ENCODE assay signal across 10 mouse cellular contexts in the genomic region with DNA sequence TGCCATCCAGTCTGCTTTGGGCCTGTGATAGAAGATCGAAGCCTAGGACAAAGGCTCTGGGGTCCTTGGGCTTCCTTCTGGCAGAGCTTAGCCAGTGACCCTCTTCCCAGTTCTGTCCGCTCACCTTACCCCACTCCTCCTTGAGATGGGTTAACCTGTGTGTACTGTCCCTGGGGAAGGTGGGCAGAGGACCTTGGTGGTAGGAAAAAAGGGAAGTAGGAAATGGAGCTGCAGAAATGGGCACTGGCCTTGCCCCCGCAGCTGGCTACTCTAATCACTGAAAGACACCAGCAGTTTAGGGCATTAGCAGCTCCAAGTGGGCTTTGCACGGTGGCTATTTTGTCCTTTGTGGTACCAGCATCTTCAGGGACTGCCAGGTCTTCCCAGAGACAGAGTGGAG. TPM values are rescaled to one million over a fixed set of nuclear protein-coding genes. Genes with fewer than 3 reads are reported as not detected.
DNase-seq lines count a peak whose midpoint lies in the region; ATAC-seq and TF ChIP-seq lines count a peak whose summit lies in the region.
"Had no signal": no experiment of that assay in that cellular context is flagged by ENCODE, and none has a peak within 500 bp of the region (broad histone marks: within the 10 kb centered on the region; RNA-seq: fewer than 3 reads in every experiment).

No protein-coding gene starts in this region.

- no peak for TF ChIP-seq POLR2A in heart, adult 2 months (IDR thresholded peaks at IDR 0.05; ENCODE audit: insufficient read depth, low read depth, low read length)
- TF ChIP-seq POLR2A in olfactory bulb, adult 2 months (IDR thresholded peaks at IDR 0.05; ENCODE audit: insufficient read depth, low read depth, low read length), result no peak

- DNase-seq in heart, adult 2 months, result no peak
- no peak for DNase-seq in heart, postnatal 10 days
- no peak for DNase-seq in lung, postnatal 0 days (ENCODE audit: low spot score)
- DNase-seq in lung, postnatal 25 days (ENCODE audit: low spot score), result no peak
- DNase-seq in urinary bladder, postnatal 36 days (ENCODE audit: low spot score in 2 of 2), result no peak
- DNase-seq in layer of hippocampus, postnatal 36 days, result no peak

- no peak for TF ChIP-seq EP300 in heart, adult 2 months (IDR thresholded peaks at IDR 0.05; ENCODE audit: insufficient read depth, low read depth, low read length)
- no peak for TF ChIP-seq EP300 in lung, postnatal 0 days (IDR thresholded peaks at IDR 0.05)

- no peaks in the 10 kb centered on the region for H3K36me3 ChIP-seq in heart, adult 2 months (ENCODE audit: control insufficient read depth, insufficient read depth, low read length)
- H3K36me3 ChIP-seq in lung, postnatal 0 days (ENCODE audit: insufficient read depth, low read length), result 0 out of 2 replicates have a peak, but pooled peaks cover 1% of the 10 kb centered on the region
- peaks cover 13% of the 10 kb centered on the region; the same call in 1 of the 2 replicates for H3K36me3 ChIP-seq in hindbrain, embryonic 16.5 days (ENCODE audit: control insufficient read depth, insufficient read depth, low read length)

- no peaks in the 10 kb centered on the region for H3K79me2 ChIP-seq in heart, adult 2 months (replicated peaks; ENCODE audit: control insufficient read depth, insufficient read depth, low read length)

- no peak overlapping the region for H3K4me3 ChIP-seq in heart, adult 2 months
- no peak overlapping the region for H3K4me3 ChIP-seq in lung, postnatal 0 days (ENCODE audit: low read depth, low read length)
- H3K4me3 ChIP-seq in hindbrain, embryonic 16.5 days (ENCODE audit: low read length), result no peak overlapping the region
- H3K4me3 ChIP-seq in olfactory bulb, adult 2 months (ENCODE audit: insufficient read depth, low read depth, low read length), result no peak overlapping the region
- H3K4me3 ChIP-seq: midbrain, embryonic 12.5 days had no signal

- 73% methylated on average over 4 of the region's 4 CpGs for WGBS in heart, adult 2 months
- 72% methylated on average over 4 of the region's 4 CpGs for WGBS in lung, postnatal 0 days
- WGBS in hindbrain, embryonic 16.5 days, result 79% methylated on average over 4 of the region's 4 CpGs
- 82% methylated on average over 4 of the region's 4 CpGs for WGBS in olfactory bulb, adult 2 months

- no peak for TF ChIP-seq CTCF in heart, adult 2 months (IDR thresholded peaks at IDR 0.05)
- no peak for TF ChIP-seq CTCF in lung, postnatal 0 days (IDR thresholded peaks at IDR 0.05)
- no peak for TF ChIP-seq CTCF in olfactory bulb, adult 2 months (IDR thresholded peaks at IDR 0.05; ENCODE audit: insufficient read depth, low read depth, low read length)

- no peaks in the 10 kb centered on the region for H3K9me3 ChIP-seq in lung, postnatal 0 days (ENCODE audit: low read length)
- H3K9me3 ChIP-seq in hindbrain, embryonic 16.5 days (ENCODE audit: control insufficient read depth, low read length), result no peaks in the 10 kb centered on the region
- H3K9me3 ChIP-seq: midbrain, embryonic 12.5 days had no signal

- intact Hi-C loops in heart, adult 2 months (cut with DNase I), result no loop called here
- intact Hi-C loops in heart, postnatal 10 days (cut with DNase I), result no loop called here

- peak overlapping the region; percentile 47 for H3K27ac ChIP-seq in heart, adult 2 months
- peak overlapping the region; percentile 63 for H3K27ac ChIP-seq in lung, postnatal 0 days (ENCODE audit: low read length)
- H3K27ac ChIP-seq in hindbrain, embryonic 16.5 days (ENCODE audit: low read depth, low read length), result no peak overlapping the region; the same call in 1 of the 2 replicates
- H3K27ac ChIP-seq in olfactory bulb, adult 2 months (ENCODE audit: insufficient read depth, low read depth, low read length), result peak overlapping the region; percentile 36
- H3K27ac ChIP-seq: midbrain, embryonic 12.5 days had no signal

- 0 out of 2 replicates have a peak, but pooled peaks have one; percentile 2 for ATAC-seq in lung, postnatal 0 days
- no peak; the same call in 1 of the 2 replicates for ATAC-seq in hindbrain, embryonic 16.5 days

- no peaks in the 10 kb centered on the region for H3K27me3 ChIP-seq in heart, adult 2 months (ENCODE audit: control insufficient read depth, insufficient read depth, low read length)
- no peaks in the 10 kb centered on the region for H3K27me3 ChIP-seq in lung, postnatal 0 days (replicated peaks; ENCODE audit: insufficient read depth, low read length)
- no peaks in the 10 kb centered on the region for H3K27me3 ChIP-seq in hindbrain, embryonic 16.5 days (replicated peaks; ENCODE audit: control insufficient read depth, insufficient read depth, low read length)
- H3K27me3 ChIP-seq: midbrain, embryonic 12.5 days had no signal

- H3K9ac ChIP-seq in heart, adult 2 months (ENCODE audit: low read depth, low read length), result no peak overlapping the region
- no peak overlapping the region for H3K9ac ChIP-seq in lung, postnatal 0 days (replicated peaks; ENCODE audit: low read depth)
- H3K9ac ChIP-seq in hindbrain, embryonic 16.5 days (ENCODE audit: low read depth, low read length), result peak overlapping the region; percentile 39
- H3K9ac ChIP-seq: midbrain, embryonic 12.5 days had no signal

- no peak overlapping the region for H3K4me2 ChIP-seq in lung, postnatal 0 days (replicated peaks; ENCODE audit: low read depth, low read length)
- H3K4me2 ChIP-seq in hindbrain, embryonic 16.5 days (ENCODE audit: low read length), result no peak overlapping the region
- H3K4me2 ChIP-seq: midbrain, embryonic 12.5 days had no signal

- peaks cover 6% of the 10 kb centered on the region for H3K4me1 ChIP-seq in heart, adult 2 months (ENCODE audit: control insufficient read depth, insufficient read depth, low read length)
- H3K4me1 ChIP-seq in lung, postnatal 0 days (ENCODE audit: insufficient read depth, low read depth, low read length), result peaks cover 12% of the 10 kb centered on the region
- H3K4me1 ChIP-seq in hindbrain, embryonic 16.5 days (ENCODE audit: control insufficient read depth, insufficient read depth, low read depth, low read length), result peaks cover 14% of the 10 kb centered on the region
- H3K4me1 ChIP-seq in olfactory bulb, adult 2 months (ENCODE audit: control insufficient read depth, insufficient read depth, low read length), result peaks cover 36% of the 10 kb centered on the region

RNA-seq across cellular contexts. Expression of a gene that starts 12.6 kb away (rescaled TPM):
- total RNA-seq in heart, adult 2 months (2021), result 1 to 10 TPM; 3.0 to 4.8 TPM
- 5.0 TPM in 2 replicates for polyA plus RNA-seq in heart, adult 2 months (2012; rRNA removed)
- total RNA-seq in heart, postnatal 10 days (2021), result 1 to 10 TPM; 1.8 to 3.1 TPM
- polyA plus RNA-seq in lung, postnatal 0 days (2015; fragmentation: Nextera tagmentation; extraction: Ambion mirVana), result 1.6 and 2.3 TPM in 2 replicates
- polyA plus RNA-seq in hindbrain, embryonic 16.5 days (2015; fragmentation: Nextera tagmentation; extraction: Ambion mirVana), result 0.23 and 0.31 TPM in 2 replicates
- not detected in 2 replicates for polyA plus RNA-seq in olfactory bulb, adult 2 months (2012; ENCODE audit: insufficient read depth, insufficient read length, low replicate concordance, missing spikeins)
- total RNA-seq in layer of hippocampus, postnatal 36 days (2021), result 1 to 10 TPM in 1 of 2 experiments, under 1 TPM in 1; 0.83 to 1.2 TPM

RNA-seq across cellular contexts. Expression of a gene that starts 30.1 kb away (rescaled TPM):
- total RNA-seq in heart, adult 2 months (2021), result 10 to 100 TPM; 21.2 to 21.6 TPM
- 15.7 and 17.6 TPM in 2 replicates for polyA plus RNA-seq in heart, adult 2 months (2012; rRNA removed)
- total RNA-seq in heart, postnatal 10 days (2021), result 10 to 100 TPM; 27.7 to 31.4 TPM
- polyA plus RNA-seq in lung, postnatal 0 days (2015; fragmentation: Nextera tagmentation; extraction: Ambion mirVana), result 29.7 and 32.1 TPM in 2 replicates
- 147 and 151 TPM in 2 replicates for polyA plus RNA-seq in hindbrain, embryonic 16.5 days (2015; fragmentation: Nextera tagmentation; extraction: Ambion mirVana)
- not detected in 2 replicates for polyA plus RNA-seq in olfactory bulb, adult 2 months (2012; ENCODE audit: insufficient read depth, insufficient read length, low replicate concordance, missing spikeins)
- 100 to 1,000 TPM; 112 to 118 TPM for total RNA-seq in layer of hippocampus, postnatal 36 days (2021)

RNA-seq across cellular contexts. Expression of a gene that starts 48.6 kb away (rescaled TPM):
- 1 to 10 TPM; 7.4 to 7.5 TPM for total RNA-seq in heart, adult 2 months (2021)
- polyA plus RNA-seq in heart, adult 2 months (2012; rRNA removed), result 4.4 and 8.2 TPM in 2 replicates
- total RNA-seq in heart, postnatal 10 days (2021), result 10 to 100 TPM; 10.8 to 11.6 TPM
- polyA plus RNA-seq in lung, postnatal 0 days (2015; fragmentation: Nextera tagmentation; extraction: Ambion mirVana), result 17.4 and 18.0 TPM in 2 replicates
- 20.6 and 22.0 TPM in 2 replicates for polyA plus RNA-seq in hindbrain, embryonic 16.5 days (2015; fragmentation: Nextera tagmentation; extraction: Ambion mirVana)
- polyA plus RNA-seq in olfactory bulb, adult 2 months (2012; ENCODE audit: insufficient read depth, insufficient read length, low replicate concordance, missing spikeins), result not detected in 2 replicates
- total RNA-seq in layer of hippocampus, postnatal 36 days (2021), result 10 to 100 TPM; 16.2 to 16.5 TPM

RNA-seq across cellular contexts. Expression of a gene that starts 49.6 kb away (rescaled TPM):
- not detected for total RNA-seq in heart, adult 2 months (2021)
- 1.4 TPM in 1 of 2 replicates, not detected in the other for polyA plus RNA-seq in heart, adult 2 months (2012; rRNA removed)
- not detected for total RNA-seq in heart, postnatal 10 days (2021)
- 6.9 and 10.9 TPM in 2 replicates for polyA plus RNA-seq in lung, postnatal 0 days (2015; fragmentation: Nextera tagmentation; extraction: Ambion mirVana)
- polyA plus RNA-seq in hindbrain, embryonic 16.5 days (2015; fragmentation: Nextera tagmentation; extraction: Ambion mirVana), result 1.2 and 1.4 TPM in 2 replicates
- polyA plus RNA-seq in olfactory bulb, adult 2 months (2012; ENCODE audit: insufficient read depth, insufficient read length, low replicate concordance, missing spikeins), result not detected in 2 replicates
- under 1 TPM; 0.62 to 0.76 TPM for total RNA-seq in layer of hippocampus, postnatal 36 days (2021)
- total RNA-seq: adrenal gland, postnatal 10 days had no signal

Comparison
In these comparisons a context has a peak if more than half of its experiments do, and no peak if none do; other contexts are left out.
1. RNA of a gene that starts 30.1 kb away (polyA plus RNA-seq): 147 to 151 TPM in hindbrain, embryonic 16.5 days, 29.7 to 32.1 TPM in lung, postnatal 0 days and 15.7 to 17.6 TPM in heart, adult 2 months; not detected in olfactory bulb, adult 2 months; every median in the first group is over 10 times any median in the second.